Mouse (Mus musculus) cerebral cortex, adult 2 months (tissue): ENCODE measurements around the gene Cmbl.

Experiments
- WGBS: fragments of 180-500 bp; shearing (Covaris S2); methylation state at CpG from one replicate; pipeline ENCODE4 v1.1.7; 2018; 5-methylcytosine and 5-hydroxymethylcytosine counted together

Cmbl gene

DNA sequence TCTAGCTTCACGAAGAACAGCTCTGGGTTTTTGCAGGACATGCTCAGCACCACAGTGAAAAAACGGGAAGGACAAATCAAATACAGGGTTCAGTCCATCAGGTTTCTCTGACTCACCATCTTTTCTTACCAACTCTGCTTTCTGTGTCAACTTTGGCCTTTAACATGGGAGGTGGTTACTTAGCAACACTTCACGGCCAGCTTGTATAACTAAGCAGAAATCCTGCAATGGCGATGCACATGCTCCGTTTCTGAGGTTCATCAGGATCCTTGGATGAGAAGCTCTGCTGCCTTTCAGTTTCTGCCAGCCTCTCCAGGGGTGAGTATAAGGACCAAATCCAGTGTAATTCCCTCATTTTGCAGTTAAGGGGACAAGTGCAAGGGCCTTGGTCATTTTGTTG lies at the start of gene Cmbl:
Cmbl (plus strand) TSS at position 206 of the 400 bp plus-strand sequence.
- WGBS = 63% methylated on average over 5 of the region's 5 CpGs

DNA sequence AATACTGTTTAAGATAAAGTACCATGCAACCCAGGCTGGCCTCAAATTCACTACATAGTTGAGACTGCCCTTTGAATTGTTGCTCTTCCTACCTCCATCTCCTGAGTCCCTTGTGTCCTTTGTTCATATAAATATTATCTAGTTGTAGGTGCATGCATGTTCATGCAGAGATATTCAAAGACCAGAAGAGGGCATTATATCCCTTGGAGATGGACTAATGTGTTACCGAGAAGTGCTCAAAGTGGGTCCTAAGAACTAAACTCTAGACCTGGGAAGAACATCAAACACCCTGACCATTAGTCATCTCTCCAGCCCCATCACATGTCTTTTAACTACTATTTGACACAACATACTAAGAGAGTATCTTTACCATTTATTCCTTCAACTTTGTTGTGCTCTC lies 48.0 kb upstream of the Cmbl start:
- 79% methylated on average over 1 of the region's 1 CpGs for WGBS

DNA sequence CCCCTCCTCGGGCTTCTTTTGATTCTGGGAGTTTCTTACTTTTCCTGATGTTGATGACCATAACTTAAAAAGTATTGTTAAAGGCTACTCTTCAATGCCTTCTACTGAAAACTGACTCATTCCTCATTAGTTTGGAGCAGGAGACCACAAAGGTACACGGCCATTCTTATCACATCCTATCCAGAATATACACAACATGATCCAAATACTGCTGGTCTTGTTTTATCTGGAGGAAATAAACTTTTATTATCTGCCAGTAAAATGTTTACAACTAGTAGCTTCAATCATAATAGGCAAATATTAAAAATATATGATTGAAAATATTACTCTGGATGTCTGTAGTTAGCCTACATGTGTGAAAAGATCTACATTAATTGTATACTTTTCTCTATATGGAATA lies 46.8 kb upstream of the Cmbl start:
- 80% methylated on average over 2 of the region's 2 CpGs for WGBS

DNA sequence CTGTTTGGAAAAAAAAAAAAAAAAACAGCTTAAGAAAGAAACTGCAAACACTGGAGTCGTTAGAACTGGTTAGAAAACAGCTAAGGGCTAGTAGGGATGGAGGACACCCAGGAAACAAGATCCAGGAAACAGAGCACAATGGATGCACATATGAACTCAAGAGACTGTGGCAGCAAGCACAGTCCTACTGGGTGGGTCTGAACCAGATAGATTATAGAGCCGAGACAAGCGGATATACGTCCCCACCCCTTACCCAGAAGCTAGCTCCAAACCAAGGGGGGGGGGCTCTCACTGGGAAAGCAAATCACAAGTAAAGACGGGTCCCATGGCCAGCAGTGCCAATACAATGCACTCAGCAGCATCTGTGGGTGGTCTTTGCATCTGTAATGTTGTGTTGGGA lies 46.2 kb upstream of the Cmbl start:
- WGBS = 66% methylated on average over 5 of the region's 5 CpGs

DNA sequence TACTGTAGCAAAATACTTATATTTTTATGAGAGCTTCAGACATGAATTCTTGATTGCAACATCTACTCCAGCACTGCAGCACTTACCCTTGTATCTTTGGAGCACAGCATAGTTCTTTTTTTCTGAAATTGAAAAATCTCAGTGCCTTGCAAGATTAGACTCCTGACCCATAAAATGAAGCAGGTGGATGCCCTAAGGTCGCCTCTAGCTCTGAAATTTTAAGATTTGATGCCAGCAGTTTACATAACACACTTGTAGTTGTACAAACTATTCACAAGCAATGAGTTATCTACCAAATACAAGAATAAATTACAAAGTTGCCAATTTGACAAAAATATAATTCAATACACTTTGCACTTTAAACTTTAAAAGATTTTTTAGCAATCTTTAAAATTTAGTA lies 38.7 kb upstream of the Cmbl start:
- WGBS = 91% methylated on average over 1 of the region's 1 CpGs

DNA sequence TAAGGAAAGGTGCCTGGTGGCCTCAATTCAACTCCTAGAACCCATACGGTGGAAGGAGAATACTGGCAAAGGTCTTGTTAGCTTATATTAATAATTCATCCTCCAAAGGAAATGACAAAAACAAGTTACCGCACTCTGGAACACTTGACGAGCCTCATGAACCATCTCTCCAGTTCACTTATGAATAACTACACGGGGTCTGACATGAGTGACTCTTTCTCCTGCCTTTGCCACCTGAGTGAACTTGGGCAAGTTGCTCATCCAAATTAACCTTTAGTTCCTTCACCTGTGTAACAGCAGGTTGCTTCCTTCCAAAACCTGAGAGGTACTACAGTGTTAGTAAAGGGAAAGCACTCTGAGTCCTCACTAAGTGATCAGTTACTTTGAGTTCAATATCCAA lies 36.7 kb upstream of the Cmbl start:
- 84% methylated on average over 4 of the region's 4 CpGs for WGBS

DNA sequence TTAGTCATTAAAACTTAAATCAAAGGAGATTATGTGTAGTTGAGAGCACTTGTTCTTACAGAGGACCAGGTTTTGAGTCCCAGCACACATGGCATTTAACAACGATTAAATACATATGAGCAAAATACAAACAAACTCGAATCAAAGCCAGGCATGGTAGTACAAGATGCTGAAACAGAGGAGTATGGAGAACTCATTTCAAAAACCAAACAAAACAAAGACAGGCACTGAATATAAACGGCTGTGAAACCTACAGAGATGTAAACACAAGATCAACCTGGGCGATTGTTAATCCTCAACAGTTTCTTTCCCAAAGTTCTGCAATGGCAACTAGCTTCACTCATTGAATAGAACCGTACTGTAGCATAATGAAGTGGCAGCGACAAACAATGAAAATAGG lies 36.1 kb upstream of the Cmbl start:
- 18% methylated on average over 6 of the region's 6 CpGs for WGBS

DNA sequence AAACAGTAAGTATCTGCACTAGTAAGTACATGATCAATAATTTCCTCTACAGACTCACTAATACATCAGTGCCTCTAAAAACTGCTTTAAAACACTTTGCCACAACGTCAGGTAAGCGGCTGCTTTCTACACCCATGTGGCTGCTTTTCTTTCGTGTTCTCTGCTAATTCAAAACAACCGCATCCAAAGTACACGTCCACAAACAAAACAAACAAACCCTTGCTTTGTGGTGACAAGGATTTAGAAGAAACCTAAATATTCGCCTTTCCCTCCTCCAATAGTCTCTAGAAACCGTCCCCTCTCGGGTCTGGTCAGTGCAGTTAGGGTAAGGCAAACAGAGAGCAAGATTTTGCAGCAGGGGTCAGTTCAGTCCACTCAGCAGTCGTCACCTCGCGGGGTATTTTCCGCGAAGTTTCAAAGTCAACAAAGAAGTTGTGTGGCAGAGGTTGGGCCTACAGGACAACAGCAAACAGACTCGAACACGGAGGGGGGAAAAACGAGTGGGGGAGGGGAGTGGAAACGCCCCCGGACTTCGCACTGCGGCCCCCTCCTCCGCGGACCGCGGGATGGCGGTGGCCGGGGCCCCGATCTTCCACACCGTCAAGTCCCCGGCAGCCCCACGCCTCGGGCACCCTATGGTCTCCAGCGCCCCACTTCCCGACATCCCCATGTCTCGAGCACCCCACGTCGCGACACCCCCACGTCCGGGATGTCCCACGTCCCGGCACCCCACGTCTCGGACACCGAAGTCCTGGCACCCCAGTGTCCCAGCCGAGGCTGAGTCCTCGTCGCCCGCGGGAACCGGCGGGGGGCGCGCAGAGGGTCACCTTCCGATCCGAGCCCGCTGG lies 35.2 kb upstream of the Cmbl start:
- WGBS = 1% methylated on average over 56 of the region's 56 CpGs

DNA sequence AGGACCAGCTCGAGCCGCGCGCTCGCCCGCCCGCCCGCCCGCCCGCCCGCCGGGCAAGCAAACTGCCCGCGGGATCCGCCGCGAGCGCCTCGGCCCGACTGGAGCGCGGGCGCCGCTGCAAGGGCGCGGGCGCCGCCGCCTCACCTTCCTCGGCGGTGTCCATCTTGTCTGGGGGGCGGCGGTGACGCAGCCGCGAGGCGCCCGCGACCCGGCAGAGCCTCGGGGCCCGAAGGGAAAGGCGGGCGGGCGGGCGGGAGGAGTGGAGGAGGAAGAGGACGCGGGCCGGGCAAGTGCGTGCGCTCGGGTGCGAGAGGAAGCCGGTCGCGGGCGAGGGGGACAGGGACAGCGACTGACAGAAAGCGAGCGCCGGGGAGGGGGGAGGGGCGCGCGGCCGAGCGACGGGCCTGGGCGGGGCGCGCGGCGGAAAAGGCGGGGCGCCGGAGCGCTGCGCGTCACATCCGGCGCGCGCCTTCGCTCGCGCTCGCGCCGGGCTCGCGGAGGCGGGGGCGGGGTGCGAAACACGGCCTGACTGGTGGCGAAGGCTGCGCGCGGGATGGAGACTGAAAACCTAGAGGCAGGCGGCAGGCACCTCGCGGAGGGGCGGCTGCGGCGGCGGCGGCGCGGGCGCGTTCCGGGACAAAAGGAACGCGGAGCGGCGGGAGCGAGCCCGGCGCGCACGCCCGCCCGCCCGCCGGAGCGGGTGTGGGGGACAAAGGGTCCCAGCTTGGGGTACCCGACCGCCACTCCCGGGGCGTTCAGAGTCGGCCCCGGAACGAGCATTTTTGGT lies 34.3 kb upstream of the Cmbl start, which contains the start of gene March6:
March6 (minus strand) TSS at position 395 of the 787 bp plus-strand sequence.
- WGBS = under 1% methylated on average over 132 of the region's 132 CpGs

DNA sequence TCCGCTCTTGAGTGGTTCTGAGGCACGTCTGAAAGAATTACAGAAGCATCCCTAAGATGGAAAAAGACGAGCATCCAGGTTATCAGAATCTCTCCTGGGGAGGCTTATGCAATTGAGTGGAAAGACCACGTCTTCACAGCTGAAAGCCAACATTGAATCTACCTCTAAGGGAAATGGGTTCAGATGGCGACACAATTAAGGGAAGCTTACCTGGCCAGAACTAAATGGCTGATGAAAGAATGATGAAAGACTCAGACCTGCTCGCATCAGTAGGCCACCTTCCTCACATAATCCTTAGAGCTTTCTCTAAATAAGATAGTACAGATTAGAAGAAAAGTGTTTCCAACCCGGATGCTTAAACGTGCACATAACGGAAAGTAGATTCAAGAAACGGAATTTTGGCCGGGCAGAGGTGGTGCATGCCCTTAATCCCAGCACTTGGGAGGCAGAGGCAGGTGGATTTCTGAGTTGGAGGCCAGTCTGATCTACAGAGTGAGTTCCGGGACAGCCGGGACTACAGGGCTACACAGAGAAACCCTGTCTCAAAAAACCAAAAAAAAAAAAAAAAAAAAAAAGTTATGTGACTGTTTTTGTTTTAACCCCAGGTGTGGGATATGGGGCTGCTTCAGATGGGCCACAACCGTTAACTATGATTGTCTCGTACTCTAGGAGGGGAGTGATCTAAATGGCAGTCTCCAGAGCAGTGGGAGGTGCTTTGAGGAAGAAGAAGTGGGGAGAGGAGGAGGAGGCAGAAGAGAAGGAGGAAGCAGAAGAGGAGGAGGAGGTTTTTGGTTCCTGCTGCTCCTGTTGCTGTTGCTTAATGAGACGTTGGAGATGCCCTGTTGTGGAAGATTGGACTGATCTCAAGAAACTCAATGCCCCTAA lies 33.5 kb upstream of the Cmbl start:
- 8% methylated on average over 16 of the region's 16 CpGs for WGBS

DNA sequence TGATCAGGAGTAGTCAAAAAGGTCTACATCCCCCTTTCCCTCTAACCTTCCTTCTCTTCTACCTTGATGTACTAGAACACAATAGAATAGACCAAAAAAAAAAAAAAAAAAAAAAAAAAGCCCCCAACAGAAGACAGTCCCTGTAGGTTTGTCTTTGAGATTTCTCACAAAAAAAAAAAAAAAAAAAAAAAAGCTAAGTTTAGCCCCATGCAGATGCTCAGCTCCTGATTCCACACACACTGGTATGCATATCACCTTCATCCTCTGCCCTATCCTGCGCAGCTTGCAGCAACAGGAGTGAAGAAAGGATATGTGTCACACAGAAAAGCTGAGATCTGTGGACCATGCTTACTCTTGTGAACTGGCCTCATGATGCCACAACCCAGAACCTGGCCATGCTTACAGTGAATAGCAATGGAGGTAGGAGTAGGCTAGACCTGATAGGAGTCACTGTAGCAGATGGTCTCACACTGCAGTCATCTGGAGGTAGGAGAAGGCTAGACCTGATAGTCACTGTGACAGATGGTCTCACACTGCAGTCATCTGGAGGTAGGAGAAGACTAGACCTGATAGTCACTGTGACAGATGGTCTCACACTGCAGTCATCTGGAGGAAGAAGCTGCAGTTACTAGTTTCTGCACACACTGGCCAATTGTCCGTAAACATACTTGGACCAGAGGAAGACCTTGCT lies 32.7 kb upstream of the Cmbl start:
- 67% methylated on average over 2 of the region's 2 CpGs for WGBS

DNA sequence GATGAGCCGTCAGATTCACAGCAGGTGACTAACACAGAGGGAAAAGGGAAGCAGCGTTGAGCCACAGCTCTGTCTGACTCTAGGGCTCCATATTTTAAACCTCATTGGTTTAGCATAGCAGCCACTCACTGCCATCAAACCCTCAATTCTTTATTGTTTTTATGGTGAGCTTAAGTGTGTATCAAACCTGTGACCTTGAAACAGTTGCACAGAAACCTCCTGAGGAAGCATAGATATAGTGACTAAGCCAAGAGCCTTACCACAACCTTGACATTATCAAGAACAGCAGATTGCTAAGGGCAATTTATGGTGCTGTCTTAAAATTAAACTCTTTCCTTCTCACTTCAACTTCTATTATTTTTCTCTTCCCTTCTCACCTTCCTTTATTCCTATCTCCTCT lies 31.7 kb upstream of the Cmbl start:
- WGBS = 67% methylated on average over 2 of the region's 2 CpGs

DNA sequence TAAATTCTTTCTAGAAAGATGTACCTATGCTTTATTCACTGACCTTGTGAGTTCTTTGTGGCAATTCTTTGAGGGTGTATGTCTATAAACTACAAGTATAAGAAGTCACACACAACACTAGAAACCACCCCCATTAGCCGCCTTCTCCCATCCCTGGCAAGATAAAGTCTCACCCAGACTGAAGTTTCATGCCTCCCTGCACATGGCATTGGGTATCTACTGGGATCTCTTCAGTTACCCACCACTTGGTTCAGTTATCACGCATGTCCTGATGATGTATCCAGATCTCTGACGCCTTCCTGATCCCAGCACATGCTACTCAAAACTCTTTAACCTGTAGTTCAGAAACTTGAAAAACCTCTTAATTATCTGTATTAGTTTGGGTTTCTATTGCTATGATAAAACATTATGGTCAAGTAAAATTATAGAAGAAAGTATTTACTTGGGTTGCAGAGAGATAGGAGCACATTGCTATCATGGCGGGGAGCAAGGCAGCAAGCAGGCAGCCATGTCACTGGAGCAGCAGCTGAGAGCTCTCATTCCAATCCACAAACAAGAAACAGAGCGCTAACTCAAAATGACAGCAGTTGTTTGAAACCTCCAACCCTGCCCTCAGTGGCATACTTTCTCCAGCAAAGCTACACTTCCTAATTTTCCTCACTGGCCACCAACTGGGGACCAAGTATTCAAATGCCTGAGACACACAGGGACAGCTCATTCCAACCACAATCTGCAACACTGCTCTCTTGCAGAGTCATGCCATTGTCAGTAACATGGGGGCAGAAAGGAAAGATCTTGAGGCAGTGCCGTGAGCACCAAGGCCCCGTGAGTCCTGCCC lies 30.5 kb upstream of the Cmbl start:
- 81% methylated on average over 7 of the region's 7 CpGs for WGBS

DNA sequence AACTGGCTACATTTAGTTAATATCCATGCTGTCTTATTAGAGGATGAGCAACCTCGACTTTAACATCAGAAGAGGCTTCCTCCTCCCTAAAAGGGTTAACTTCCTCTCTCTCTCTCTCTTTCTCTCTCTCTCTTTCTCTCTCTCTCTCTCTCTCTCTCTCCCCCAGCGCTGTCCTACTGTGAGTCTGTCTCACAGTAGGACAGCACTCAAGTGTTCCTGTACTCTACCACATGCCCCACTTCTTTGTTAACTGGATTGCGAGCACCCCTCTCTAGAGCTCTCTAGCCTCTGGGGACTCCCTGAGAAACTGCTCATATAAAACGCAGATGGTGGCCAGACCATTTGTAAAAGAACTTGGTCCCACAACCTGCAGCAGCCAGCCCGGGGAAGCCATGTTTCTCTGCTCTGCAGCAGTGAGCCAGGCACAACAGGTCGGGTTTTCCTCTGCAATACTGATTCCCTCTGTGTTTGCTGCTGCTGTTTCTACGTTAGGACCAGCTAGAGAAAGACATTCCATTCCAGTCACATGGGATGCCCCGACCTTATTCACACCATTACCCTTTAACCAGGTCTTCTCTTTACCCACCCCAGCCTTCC lies 29.8 kb upstream of the Cmbl start:
- WGBS = 28% methylated on average over 8 of the region's 8 CpGs

DNA sequence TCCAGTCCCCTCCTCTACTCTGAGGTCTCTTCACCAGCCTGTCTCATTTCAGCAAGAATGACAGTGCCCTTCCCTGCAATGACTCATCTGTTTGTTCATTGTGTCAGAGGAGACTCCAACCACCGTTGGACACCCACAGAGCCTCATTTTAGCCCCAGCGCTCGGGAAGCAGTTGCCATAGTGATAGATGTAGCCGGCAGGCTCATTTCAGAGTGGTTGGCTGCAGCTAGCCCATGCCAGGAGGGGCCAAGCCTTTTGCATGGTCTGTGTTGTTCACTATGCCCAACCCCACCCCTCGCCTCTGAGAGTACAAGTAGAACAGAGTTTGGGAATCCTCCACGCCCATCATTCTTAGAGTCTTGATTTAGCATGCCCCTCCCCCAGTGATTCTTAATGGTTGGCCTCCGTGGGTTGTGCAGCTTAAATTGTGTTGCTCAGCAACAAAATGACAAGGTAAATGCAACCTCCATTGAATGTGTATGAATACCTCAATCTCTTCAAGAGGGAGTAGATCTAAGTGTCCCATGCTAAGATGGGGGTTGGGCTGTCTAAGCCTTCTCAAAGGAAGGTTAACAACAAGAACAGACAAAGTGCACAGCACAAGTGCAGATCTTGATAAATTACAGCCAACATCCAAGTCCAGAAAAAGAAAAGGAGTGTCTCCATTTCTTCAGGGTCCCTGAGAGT lies 29.0 kb upstream of the Cmbl start:
- 9% methylated on average over 7 of the region's 7 CpGs for WGBS

DNA sequence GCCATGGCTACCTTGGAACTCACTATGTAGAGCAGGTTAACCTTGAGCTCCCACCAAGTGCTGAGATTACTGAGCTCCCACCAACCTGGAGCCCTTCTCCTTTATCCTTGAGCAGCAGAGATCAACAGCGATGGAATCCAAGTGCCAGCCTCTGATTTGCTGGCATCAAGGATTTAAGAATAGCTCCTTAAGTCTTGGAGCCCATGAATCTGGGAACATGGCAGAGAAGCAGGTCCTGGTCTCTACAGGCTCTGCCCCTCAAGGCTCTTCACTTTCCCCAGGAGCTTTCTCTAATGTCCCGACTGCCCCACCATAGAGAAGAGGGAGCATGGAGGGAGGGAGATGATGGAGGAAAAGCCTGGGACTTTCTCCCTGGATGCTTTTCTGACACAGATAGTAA lies 27.5 kb upstream of the Cmbl start:
- WGBS = 95% methylated on average over 2 of the region's 2 CpGs

DNA sequence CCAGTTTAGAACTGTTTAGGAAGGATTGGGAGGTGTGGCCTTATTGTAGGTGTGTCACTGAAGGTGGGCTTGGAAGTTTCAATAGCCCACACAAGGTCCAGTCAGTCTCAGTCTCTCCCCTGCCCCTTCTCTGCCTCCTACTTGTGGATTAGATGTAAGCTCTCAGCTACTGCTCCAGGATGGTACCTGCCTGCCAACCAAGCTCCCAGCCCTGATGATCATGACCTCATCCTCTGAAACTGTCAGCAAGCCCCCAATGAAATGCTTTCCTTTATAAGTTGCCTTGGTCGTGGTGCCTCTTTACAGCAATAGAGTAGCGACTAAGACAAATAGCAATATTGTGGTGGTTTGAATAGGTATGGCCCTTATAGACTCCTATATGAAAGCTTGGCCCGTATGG lies 26.8 kb upstream of the Cmbl start:
- WGBS = 88% methylated on average over 3 of the region's 3 CpGs

DNA sequence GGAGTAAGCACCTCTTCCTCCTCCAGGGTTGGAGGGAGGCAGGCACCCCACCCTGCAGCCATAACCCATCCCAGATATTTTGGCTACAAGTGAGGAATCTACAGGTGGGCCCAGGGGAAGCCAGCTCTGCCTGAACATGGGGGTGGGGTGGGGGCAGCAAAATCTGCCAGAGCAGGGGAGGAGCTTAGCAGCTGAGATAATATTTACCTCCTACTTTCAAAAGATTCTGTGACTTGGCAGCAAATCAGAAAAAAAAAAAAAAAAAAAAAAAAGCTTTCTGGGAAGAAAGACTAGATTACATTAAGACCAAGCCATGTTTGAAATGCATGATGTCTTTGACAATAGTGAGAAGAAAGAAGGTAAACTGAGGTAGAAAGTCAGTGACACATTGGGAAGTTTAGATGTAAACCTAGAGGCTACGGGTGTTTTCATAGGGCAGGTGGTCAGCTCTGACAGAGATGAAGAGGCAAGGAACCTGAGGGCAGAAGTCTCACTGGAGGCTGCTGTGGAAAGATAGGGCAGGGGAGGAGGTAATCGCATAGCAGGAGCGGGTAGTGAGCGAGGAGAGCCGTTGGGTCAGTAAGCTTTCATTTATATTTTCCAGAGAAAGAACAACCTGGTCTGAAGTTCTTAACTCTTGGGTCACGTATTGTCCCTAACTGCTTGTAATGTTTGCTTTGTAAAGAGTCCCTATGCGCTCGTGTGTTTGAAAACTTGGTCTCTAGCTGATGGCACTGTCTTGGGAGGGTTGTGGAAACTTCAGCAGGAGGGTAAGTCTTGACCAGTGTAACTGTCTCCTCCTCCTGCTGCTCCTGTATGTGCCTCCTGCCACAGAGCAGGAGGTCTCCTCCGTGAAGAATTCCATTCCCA lies 25.3 kb upstream of the Cmbl start:
- WGBS = 76% methylated on average over 9 of the region's 9 CpGs

DNA sequence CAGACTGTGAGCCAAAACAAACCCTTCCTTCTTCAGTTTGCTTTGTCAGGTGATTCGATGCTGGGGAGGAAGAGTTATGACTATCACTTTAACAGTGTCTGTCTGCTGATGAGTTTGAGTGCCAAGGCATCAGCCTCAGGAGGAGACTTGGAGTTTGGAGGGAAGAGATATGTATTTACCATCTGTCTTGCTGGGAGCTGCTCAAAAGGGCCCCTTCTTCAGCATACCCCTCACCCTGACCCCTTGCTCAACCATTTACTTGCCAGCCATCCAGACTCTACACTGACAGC lies 24.7 kb upstream of the Cmbl start:
- WGBS = 30% methylated on average over 1 of the region's 1 CpGs
